Mouse (Mus musculus): ENCODE measurements around the gene Cdca8. TPM values are rescaled to one million over a fixed set of nuclear protein-coding genes. Genes with fewer than 3 reads are reported as not detected.
"Not testable (repeated sequence)": the region's sequence is repeated elsewhere in the genome, so short reads cannot be mapped to it uniquely, and the experiment has no call there.

Cdca8 gene
- 221 and 226 TPM in 2 replicates for polyA plus RNA-seq (2016; fragmentation: Nextera tagmentation; extraction: Ambion mirVana)

- H3K9me3 ChIP-seq (replicated peaks); H3K27me3 ChIP-seq (ENCODE audit: low read depth, poor library complexity, severe bottlenecking); H3K27ac ChIP-seq; H3K4me3 ChIP-seq; DNase-seq (ENCODE audit: low spot score): not testable (repeated sequence)
- Histone ChIP-seq H3K36me3 (peaks cover 47% of the 10 kb centered on the region), H3K4me1 (peaks cover 34% of the 10 kb centered on the region)
- 91% methylated on average over 4 of the region's 4 CpGs for WGBS
Observed at GRCm38 (mm10) chr4:124939211-124939610, at the start of gene Cdca8. Cdca8 (minus strand) TSS chr4:124939311.

GRCm38 (mm10) chr4:124988382-124988781, 49.3 kb upstream of the Cdca8 start:
- Histone ChIP-seq H3K9me3 (replicated peaks) (no peaks in the 10 kb centered on the region), H3K4me1 (peaks cover 78% of the 10 kb centered on the region), H3K27ac (no peak overlapping the region), H3K36me3 (no peaks in the 10 kb centered on the region), H3K4me3 (no peak overlapping the region), H3K27me3 (ENCODE audit: low read depth, poor library complexity, severe bottlenecking) (peaks cover 98% of the 10 kb centered on the region)
- DNase-seq (ENCODE audit: low spot score): no peak
- WGBS: 21% methylated on average over 9 of the region's 9 CpGs

- peaks cover 98% of the 10 kb centered on the region for H3K27me3 ChIP-seq (ENCODE audit: low read depth, poor library complexity, severe bottlenecking)
- peaks cover 78% of the 10 kb centered on the region for H3K4me1 ChIP-seq
- no peak for DNase-seq (ENCODE audit: low spot score)
- 6% methylated on average over 10 of the region's 10 CpGs for WGBS
- H3K36me3 ChIP-seq: no peaks in the 10 kb centered on the region
- H3K9me3 ChIP-seq (replicated peaks): no peaks in the 10 kb centered on the region
- no peak overlapping the region for H3K27ac ChIP-seq
- H3K4me3 ChIP-seq: no peak overlapping the region; the same call in 1 of the 2 replicates
Observed at GRCm38 (mm10) chr4:124987711-124988097, 48.6 kb upstream of the Cdca8 start.

GRCm38 (mm10) chr4:124986739-124987710, 47.9 kb upstream of the Cdca8 start:
- 3% methylated on average over 49 of the region's 51 CpGs for WGBS
- no peaks in the 10 kb centered on the region for H3K36me3 ChIP-seq
- DNase-seq (ENCODE audit: low spot score): peak; percentile 51
- peaks cover 100% of the 10 kb centered on the region for H3K27me3 ChIP-seq (ENCODE audit: low read depth, poor library complexity, severe bottlenecking)
- peak overlapping the region; percentile 51 for H3K4me3 ChIP-seq
- peaks cover 78% of the 10 kb centered on the region for H3K4me1 ChIP-seq
- peak overlapping the region; percentile 58; the same call in 1 of the 2 replicates for H3K27ac ChIP-seq
- H3K9me3 ChIP-seq (replicated peaks): no peaks in the 10 kb centered on the region

- DNase-seq (ENCODE audit: low spot score): peak; percentile 54
- Histone ChIP-seq H3K27ac (peak within 1 kb of the TSS; percentile 58; the same call in 1 of the 2 replicates), H3K4me3 (peak within 1 kb of the TSS; percentile 51), H3K4me1 (peaks cover 70% of the 10 kb centered on the region), H3K36me3 (no peaks in the 10 kb centered on the region), H3K27me3 (ENCODE audit: low read depth, poor library complexity, severe bottlenecking) (peaks cover 100% of the 10 kb centered on the region), H3K9me3 (replicated peaks) (no peaks in the 10 kb centered on the region)
- under 1% methylated on average over 57 of the region's 62 CpGs for WGBS
Observed at GRCm38 (mm10) chr4:124985671-124986602, 46.8 kb upstream of the Cdca8 start, which contains the start of gene Rspo1. Rspo1 (plus strand) TSS chr4:124986430.

- DNase-seq (ENCODE audit: low spot score): no peak
Observed at GRCm38 (mm10) chr4:124984871-124985670, 46.0 kb upstream of the Cdca8 start.

GRCm38 (mm10) chr4:124983893-124984526, 44.9 kb upstream of the Cdca8 start:
- Histone ChIP-seq H3K36me3 (no peaks in the 10 kb centered on the region), H3K27me3 (ENCODE audit: low read depth, poor library complexity, severe bottlenecking) (peaks cover 100% of the 10 kb centered on the region), H3K27ac (no peak overlapping the region), H3K9me3 (replicated peaks) (no peaks in the 10 kb centered on the region), H3K4me3 (no peak overlapping the region), H3K4me1 (peaks cover 58% of the 10 kb centered on the region)
- WGBS: 23% methylated on average over 9 of the region's 9 CpGs
- peak; percentile 57 for DNase-seq (ENCODE audit: low spot score)

More at GRCm38 (mm10) chr4:124984871-124985670, 46.0 kb upstream of the Cdca8 start:
- 7% methylated on average over 18 of the region's 18 CpGs for WGBS
- no peaks in the 10 kb centered on the region for H3K9me3 ChIP-seq (replicated peaks)
- peaks cover 100% of the 10 kb centered on the region for H3K27me3 ChIP-seq (ENCODE audit: low read depth, poor library complexity, severe bottlenecking)
- H3K27ac ChIP-seq: no peak overlapping the region
- no peaks in the 10 kb centered on the region for H3K36me3 ChIP-seq
- H3K4me1 ChIP-seq: peaks cover 62% of the 10 kb centered on the region
- peak overlapping the region; percentile 19 for H3K4me3 ChIP-seq

GRCm38 (mm10) chr4:124978201-124978600, 39.1 kb upstream of the Cdca8 start:
- no peak for DNase-seq (ENCODE audit: low spot score)
- H3K36me3 ChIP-seq: no peaks in the 10 kb centered on the region
- no peaks in the 10 kb centered on the region for H3K9me3 ChIP-seq (replicated peaks)
- H3K27me3 ChIP-seq (ENCODE audit: low read depth, poor library complexity, severe bottlenecking): peaks cover 98% of the 10 kb centered on the region
- H3K4me1 ChIP-seq: peaks cover 26% of the 10 kb centered on the region
- WGBS: 23% methylated on average over 5 of the region's 5 CpGs
- H3K27ac ChIP-seq: no peak overlapping the region
- H3K4me3 ChIP-seq: no peak overlapping the region

GRCm38 (mm10) chr4:124973296-124973695, 34.2 kb upstream of the Cdca8 start:
- Histone ChIP-seq H3K4me3 (no peak overlapping the region), H3K4me1 (peaks cover 65% of the 10 kb centered on the region), H3K27me3 (ENCODE audit: low read depth, poor library complexity, severe bottlenecking) (peaks cover 98% of the 10 kb centered on the region), H3K27ac (no peak overlapping the region), H3K9me3 (replicated peaks) (no peaks in the 10 kb centered on the region), H3K36me3 (no peaks in the 10 kb centered on the region)
- whole genome bisulfite sequencing: 82% methylated on average over 2 of the region's 2 CpGs
- DNase-seq (ENCODE audit: low spot score): no peak

GRCm38 (mm10) chr4:124972316-124972715, 33.2 kb upstream of the Cdca8 start:
- DNase-seq (ENCODE audit: low spot score): peak; percentile 69
- Histone ChIP-seq H3K27ac (peak overlapping the region; percentile 38; the same call in 1 of the 2 replicates), H3K27me3 (ENCODE audit: low read depth, poor library complexity, severe bottlenecking) (peaks cover 98% of the 10 kb centered on the region)

GRCm38 (mm10) chr4:124971094-124971493, 32.0 kb upstream of the Cdca8 start:
- Histone ChIP-seq H3K36me3 (no peaks in the 10 kb centered on the region), H3K27ac (no peak overlapping the region), H3K27me3 (ENCODE audit: low read depth, poor library complexity, severe bottlenecking) (peaks cover 100% of the 10 kb centered on the region), H3K4me1 (peaks cover 72% of the 10 kb centered on the region), H3K9me3 (replicated peaks) (no peaks in the 10 kb centered on the region; the same call in 1 of the 2 replicates), H3K4me3 (no peak overlapping the region)
- no peak for DNase-seq (ENCODE audit: low spot score)
- 62% methylated on average over 8 of the region's 8 CpGs for WGBS

More at GRCm38 (mm10) chr4:124972316-124972715, 33.2 kb upstream of the Cdca8 start:
- Histone ChIP-seq H3K36me3 (no peaks in the 10 kb centered on the region), H3K9me3 (replicated peaks) (no peaks in the 10 kb centered on the region; the same call in 1 of the 2 replicates), H3K4me3 (peak overlapping the region; percentile 3; the same call in 1 of the 2 replicates), H3K4me1 (peaks cover 72% of the 10 kb centered on the region)
- WGBS: 15% methylated on average over 9 of the region's 9 CpGs
